Mouse (Mus musculus) ES-Bruce4 (cell line): ENCODE results near the gene Kcp.

Experiments used
- CTCF ChIP-seq: IDR thresholded peaks from one replicate; pipeline ENCODE4 v1.8.1; 2011; ENCODE audit warnings: low read depth, low read length
- EP300 ChIP-seq: IDR thresholded peaks from 2 replicates; pipeline ENCODE4 v1.6.1; 2011; ENCODE audit warnings: low read depth, low read length; ENCODE audit not compliant: insufficient read depth
- POLR2A ChIP-seq: IDR thresholded peaks from one replicate; pipeline ENCODE4 v1.8.1; 2011; ENCODE audit warnings: low read length; ENCODE audit not compliant: insufficient read depth

GRCm38 (mm10) chr6:29467583-29468354 lies 40.0 kb downstream of the Kcp start, which contains the start of gene Atp6v1f:
- TF ChIP-seq CTCF: no peak
- no peak for TF ChIP-seq POLR2A
- no peak for TF ChIP-seq EP300
